Mouse (Mus musculus): ENCODE results near the gene Kcns1.

DNA sequence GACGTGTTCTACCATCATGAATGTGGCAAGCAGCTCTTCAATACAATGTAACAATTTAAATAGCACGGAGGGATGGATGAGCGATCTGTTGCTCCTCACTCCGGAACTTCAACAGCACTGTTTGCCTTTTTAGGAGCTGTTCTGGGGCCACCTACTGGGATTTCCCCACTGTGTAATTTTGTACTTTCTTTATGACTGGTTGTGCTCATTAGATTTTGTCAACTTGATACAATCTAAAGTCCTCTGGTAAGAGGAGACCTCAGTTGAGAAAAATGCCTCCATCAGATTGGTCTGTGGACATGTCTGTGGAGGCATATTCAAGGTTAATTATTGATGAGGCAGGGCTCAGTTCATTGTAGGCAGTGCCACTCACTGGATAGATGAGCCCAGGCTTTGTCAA lies 40.0 kb upstream of the Kcns1 start:
- no peak for TF ChIP-seq CTCF (IDR thresholded peaks at IDR 0.05; ENCODE audit: low read depth, low read length)
- TF ChIP-seq POLR2A (IDR thresholded peaks at IDR 0.05; ENCODE audit: borderline replicate concordance, low read depth, low read length): no peak
